Mouse (Mus musculus): ENCODE data around the gene Pclaf.

GRCm38 (mm10) chr9:65890143-65890628 lies at the start of gene Pclaf:
- no peak for TF ChIP-seq GATA2 (IDR thresholded peaks at IDR 0.05; ENCODE audit: borderline replicate concordance, low read depth, low read length)
- no peak for TF ChIP-seq TAL1 (conservative IDR thresholded peaks at IDR 0.05; ENCODE audit: low read depth, low read length)
- no peak for TF ChIP-seq CTCF (IDR thresholded peaks at IDR 0.05; ENCODE audit: low read depth, low read length)
- no peak for TF ChIP-seq GATA1 (IDR thresholded peaks at IDR 0.05; ENCODE audit: borderline replicate concordance, low read length)
